Mouse (Mus musculus) liver, embryonic 15.5 days (tissue): ENCODE measurements around the gene Fbxl13. TPM values are rescaled to one million over a fixed set of nuclear protein-coding genes. Genes with fewer than 3 reads are reported as not detected.

Source experiments
- ATAC-seq: fragments of 200-750 bp; cut with Nextera tagmentation; 2 replicates; pipeline ENCODE4 v1.8.0; 2017; ENCODE audit warnings: moderate number of reproducible peaks, mild to moderate bottlenecking, moderate library complexity; ENCODE audit not compliant: insufficient read depth
- H3K27ac ChIP-seq: fragments of 300-500 bp; sonication (generic); replicated peaks from 2 replicates; pipeline ENCODE4 v1.5.1; 2015; ENCODE audit warnings: mild to moderate bottlenecking, inconsistent platforms
- H3K27me3 ChIP-seq: fragments of 300-500 bp; sonication (generic); 2 replicates; pipeline ENCODE4 v1.6.1; 2015; ENCODE audit warnings: mild to moderate bottlenecking, inconsistent platforms
- H3K36me3 ChIP-seq: fragments of 300-500 bp; sonication (generic); replicated peaks from 2 replicates; pipeline ENCODE4 v1.6.1; 2015; ENCODE audit warnings: moderate library complexity, mild to moderate bottlenecking, inconsistent platforms
- H3K4me1 ChIP-seq: fragments of 300-500 bp; sonication (generic); replicated peaks from 2 replicates; pipeline ENCODE4 v1.6.1; 2015; ENCODE audit warnings: inconsistent platforms
- H3K4me2 ChIP-seq: fragments of 300-500 bp; sonication (generic); 2 replicates; pipeline ENCODE4 v1.6.1; 2015; ENCODE audit warnings: moderate library complexity, mild to moderate bottlenecking, inconsistent platforms
- H3K4me3 ChIP-seq: fragments of 300-500 bp; sonication (generic); replicated peaks from 2 replicates; pipeline ENCODE4 v1.5.1; 2015; ENCODE audit warnings: mild to moderate bottlenecking, inconsistent platforms
- H3K9ac ChIP-seq: fragments of 300-500 bp; sonication (generic); 2 replicates; pipeline ENCODE4 v1.6.1; 2015; ENCODE audit warnings: moderate library complexity, mild to moderate bottlenecking, inconsistent platforms
- H3K9me3 ChIP-seq: fragments of 300-500 bp; sonication (generic); replicated peaks from 2 replicates; pipeline ENCODE4 v1.6.1; 2016; ENCODE audit warnings: inconsistent platforms
- WGBS: fragments of 180-500 bp; shearing (Covaris S2); methylation state at CpG from one replicate; pipeline ENCODE4 v1.1.7; 2015; ENCODE audit warnings: mixed read lengths; ENCODE audit not compliant: insufficient replicate concordance; 5-methylcytosine and 5-hydroxymethylcytosine counted together
- polyA plus RNA-seq: library from polyadenylated mRNA; unstranded; fragments of >200 nt; fragmentation: Nextera tagmentation; extraction: Ambion mirVana; gene quantifications from 2 replicates; pipeline ENCODE4 v1.2.1, GENCODE M21; 2015

Fbxl13 gene
- polyA plus RNA-seq, 1 experiment from 2014 or later, result 0.08 TPM

- H3K36me3 ChIP-seq, result peaks cover 11% of the 10 kb centered on the region; the same call in 1 of the 2 replicates
- 90% methylated on average over 23 of the region's 23 CpGs for WGBS
- peaks cover 11% of the 10 kb centered on the region for H3K4me1 ChIP-seq
- no peak overlapping the region for H3K4me2 ChIP-seq
- H3K9ac ChIP-seq, result no peak overlapping the region
- no peak for ATAC-seq
- no peak overlapping the region for H3K4me3 ChIP-seq
- H3K27me3 ChIP-seq, result no peaks in the 10 kb centered on the region
- H3K27ac ChIP-seq, result no peak overlapping the region
- no peaks in the 10 kb centered on the region for H3K9me3 ChIP-seq
Measured at GRCm38 (mm10) chr5:21675494-21675893, 30.1 kb upstream of the Fbxl13 start.

GRCm38 (mm10) chr5:21675019-21675418 lies 29.6 kb upstream of the Fbxl13 start:
- Histone ChIP-seq H3K4me3 (no peak overlapping the region), H3K4me2 (no peak overlapping the region)
- WGBS, result 79% methylated on average over 12 of the region's 12 CpGs

GRCm38 (mm10) chr5:21673742-21674141 lies 28.3 kb upstream of the Fbxl13 start:
- H3K4me1 ChIP-seq, result peaks cover 11% of the 10 kb centered on the region
- 77% methylated on average over 9 of the region's 9 CpGs for WGBS
- H3K9me3 ChIP-seq, result no peaks in the 10 kb centered on the region
- no peak overlapping the region for H3K4me3 ChIP-seq
- H3K9ac ChIP-seq, result no peak overlapping the region
- H3K27me3 ChIP-seq, result no peaks in the 10 kb centered on the region
- H3K27ac ChIP-seq, result 0 out of 2 replicates have a peak overlapping the region, but pooled peaks have one; percentile 74
- no peak for ATAC-seq
- H3K4me2 ChIP-seq, result peak overlapping the region; percentile 72
- H3K36me3 ChIP-seq, result peaks cover 11% of the 10 kb centered on the region; the same call in 1 of the 2 replicates

More at GRCm38 (mm10) chr5:21675019-21675418, 29.6 kb upstream of the Fbxl13 start:
- ATAC-seq, result no peak
- H3K4me1 ChIP-seq, result peaks cover 11% of the 10 kb centered on the region
- no peak overlapping the region for H3K27ac ChIP-seq
- no peak overlapping the region for H3K9ac ChIP-seq
- H3K36me3 ChIP-seq, result peaks cover 11% of the 10 kb centered on the region; the same call in 1 of the 2 replicates
- no peaks in the 10 kb centered on the region for H3K9me3 ChIP-seq
- no peaks in the 10 kb centered on the region for H3K27me3 ChIP-seq

- no peaks in the 10 kb centered on the region for H3K9me3 ChIP-seq
- peak overlapping the region; percentile 72 for H3K4me2 ChIP-seq
- peak overlapping the region; percentile 74 for H3K27ac ChIP-seq
- H3K9ac ChIP-seq, result peak overlapping the region; percentile 43
- ATAC-seq, result peak; percentile 91
- 26% methylated on average over 23 of the region's 23 CpGs for WGBS
- peaks cover 9% of the 10 kb centered on the region; the same call in 1 of the 2 replicates for H3K36me3 ChIP-seq
- H3K27me3 ChIP-seq, result no peaks in the 10 kb centered on the region
- peak overlapping the region; percentile 49 for H3K4me3 ChIP-seq
- peaks cover 11% of the 10 kb centered on the region for H3K4me1 ChIP-seq
Measured at GRCm38 (mm10) chr5:21672812-21673635, 27.6 kb upstream of the Fbxl13 start.

GRCm38 (mm10) chr5:21669307-21669706 lies 23.9 kb upstream of the Fbxl13 start:
- no peak for ATAC-seq
- Histone ChIP-seq H3K9me3 (no peaks in the 10 kb centered on the region), H3K9ac (no peak overlapping the region), H3K27me3 (no peaks in the 10 kb centered on the region), H3K4me1 (peaks cover 14% of the 10 kb centered on the region), H3K27ac (no peak overlapping the region), H3K4me2 (no peak overlapping the region), H3K4me3 (no peak overlapping the region), H3K36me3 (no peaks in the 10 kb centered on the region)
- 70% methylated on average over 2 of the region's 2 CpGs for WGBS

GRCm38 (mm10) chr5:21667191-21668137 lies 22.0 kb upstream of the Fbxl13 start:
- no peak overlapping the region for H3K4me3 ChIP-seq
- no peak overlapping the region for H3K27ac ChIP-seq
- no peak overlapping the region for H3K9ac ChIP-seq
- H3K4me1 ChIP-seq, result peaks cover 5% of the 10 kb centered on the region
- no peak overlapping the region for H3K4me2 ChIP-seq
- H3K36me3 ChIP-seq, result 0 out of 2 replicates have a peak, but pooled peaks cover 5% of the 10 kb centered on the region
- WGBS, result 56% methylated on average over 8 of the region's 8 CpGs
- no peaks in the 10 kb centered on the region for H3K27me3 ChIP-seq
- no peak for ATAC-seq
- no peaks in the 10 kb centered on the region for H3K9me3 ChIP-seq

GRCm38 (mm10) chr5:21663081-21663480 lies 17.6 kb upstream of the Fbxl13 start:
- Histone ChIP-seq H3K4me1 (0 out of 2 replicates have a peak, but pooled peaks cover 2% of the 10 kb centered on the region), H3K36me3 (peaks cover 21% of the 10 kb centered on the region), H3K27ac (no peak overlapping the region), H3K9ac (no peak overlapping the region), H3K9me3 (no peaks in the 10 kb centered on the region), H3K4me3 (no peak overlapping the region), H3K27me3 (no peaks in the 10 kb centered on the region), H3K4me2 (no peak overlapping the region)
- 85% methylated on average over 11 of the region's 11 CpGs for WGBS
- no peak for ATAC-seq

- no peaks in the 10 kb centered on the region for H3K4me1 ChIP-seq
- no peak for ATAC-seq
- no peaks in the 10 kb centered on the region for H3K9me3 ChIP-seq
- H3K36me3 ChIP-seq, result peaks cover 21% of the 10 kb centered on the region
- no peak overlapping the region for H3K4me2 ChIP-seq
- 82% methylated on average over 6 of the region's 6 CpGs for WGBS
- H3K27ac ChIP-seq, result no peak overlapping the region
- H3K27me3 ChIP-seq, result no peaks in the 10 kb centered on the region
- H3K9ac ChIP-seq, result no peak overlapping the region
- H3K4me3 ChIP-seq, result no peak overlapping the region
Measured at GRCm38 (mm10) chr5:21660850-21661249, 15.4 kb upstream of the Fbxl13 start.

- 41% methylated on average over 11 of the region's 11 CpGs for WGBS
- no peaks in the 10 kb centered on the region for H3K9me3 ChIP-seq
- H3K4me3 ChIP-seq, result no peak overlapping the region
- H3K4me2 ChIP-seq, result no peak overlapping the region
- H3K27ac ChIP-seq, result no peak overlapping the region
- H3K27me3 ChIP-seq, result no peaks in the 10 kb centered on the region
- peaks cover 27% of the 10 kb centered on the region for H3K36me3 ChIP-seq
- no peaks in the 10 kb centered on the region for H3K4me1 ChIP-seq
- H3K9ac ChIP-seq, result no peak overlapping the region
- ATAC-seq, result 0 out of 2 replicates have a peak, but pooled peaks have one; percentile 34
Measured at GRCm38 (mm10) chr5:21658623-21659395, 13.4 kb upstream of the Fbxl13 start.

GRCm38 (mm10) chr5:21658038-21658437 lies 12.6 kb upstream of the Fbxl13 start:
- Histone ChIP-seq H3K36me3 (peaks cover 31% of the 10 kb centered on the region), H3K9me3 (no peaks in the 10 kb centered on the region), H3K4me2 (no peak overlapping the region), H3K9ac (no peak overlapping the region), H3K27ac (no peak overlapping the region), H3K4me1 (no peaks in the 10 kb centered on the region), H3K4me3 (no peak overlapping the region), H3K27me3 (no peaks in the 10 kb centered on the region)
- no peak for ATAC-seq
- WGBS, result 78% methylated on average over 6 of the region's 6 CpGs
